Mouse (Mus musculus) hindbrain, embryonic 10.5 days (tissue): ENCODE measurements around the gene Ubxn6. TPM values are rescaled to one million over a fixed set of nuclear protein-coding genes. Genes with fewer than 3 reads are reported as not detected.
"Not testable (repeated sequence)": the region's sequence is repeated elsewhere in the genome, so short reads cannot be mapped to it uniquely, and the experiment has no call there.

Experiments used
- DNase-seq: peaks from one replicate; pipeline ENCODE4 v3.0.0-alpha.2; 2017; ENCODE audit warnings: low spot score
- H3K27ac ChIP-seq: fragments of 300-500 bp; sonication (generic); 2 replicates; pipeline ENCODE4 v1.5.1; 2016; ENCODE audit warnings: mild to moderate bottlenecking, moderate library complexity
- H3K27me3 ChIP-seq: fragments of 300-500 bp; sonication (generic); 2 replicates; pipeline ENCODE4 v1.6.1; 2016; ENCODE audit warnings: mild to moderate bottlenecking; ENCODE audit not compliant: poor library complexity, insufficient read depth, severe bottlenecking
- H3K36me3 ChIP-seq: fragments of 300-500 bp; sonication (generic); 2 replicates; pipeline ENCODE4 v1.6.1; 2016; ENCODE audit warnings: mild to moderate bottlenecking, moderate library complexity
- H3K4me1 ChIP-seq: fragments of 300-500 bp; sonication (generic); replicated peaks from 2 replicates; pipeline ENCODE4 v1.6.1; 2016; ENCODE audit warnings: mild to moderate bottlenecking
- H3K4me3 ChIP-seq: fragments of 300-500 bp; sonication (generic); 2 replicates; pipeline ENCODE4 v1.5.1; 2016; ENCODE audit warnings: mild to moderate bottlenecking, moderate library complexity
- H3K9me3 ChIP-seq: fragments of 300-500 bp; sonication (generic); 2 replicates; pipeline ENCODE4 v1.6.1; 2016; ENCODE audit warnings: mild to moderate bottlenecking, moderate library complexity
- WGBS: fragments of 180-500 bp; shearing (Covaris S2); methylation state at CpG from one replicate; pipeline ENCODE4 v1.1.7; 2016; 5-methylcytosine and 5-hydroxymethylcytosine counted together
- polyA plus RNA-seq: library from polyadenylated mRNA; unstranded; fragments of >200 nt; fragmentation: Nextera tagmentation; extraction: Ambion mirVana; gene quantifications from 2 replicates; pipeline ENCODE4 v1.2.1, GENCODE M21; 2016

Ubxn6 gene
- polyA plus RNA-seq, 1 experiment from 2014 or later, result 52.7 TPM

- 91% methylated on average over 12 of the region's 12 CpGs for WGBS
- H3K4me3 ChIP-seq, result no peak overlapping the region
- H3K27ac ChIP-seq, result no peak overlapping the region
- H3K36me3 ChIP-seq, result peaks cover 92% of the 10 kb centered on the region
- no peaks in the 10 kb centered on the region for H3K27me3 ChIP-seq
- H3K4me1 ChIP-seq, result no peaks in the 10 kb centered on the region
- H3K9me3 ChIP-seq, result no peaks in the 10 kb centered on the region
- DNase-seq, result no peak
These were observed 22.1 kb upstream of the Ubxn6 start for GRCm38 (mm10) chr17:56096883-56097282.

GRCm38 (mm10) chr17:56092794-56093193 is 18.0 kb upstream of the Ubxn6 start:
- Histone ChIP-seq H3K4me3 (no peak overlapping the region), H3K27me3 (no peaks in the 10 kb centered on the region), H3K27ac (no peak overlapping the region), H3K36me3 (peaks cover 85% of the 10 kb centered on the region), H3K4me1 (no peaks in the 10 kb centered on the region), H3K9me3 (no peaks in the 10 kb centered on the region)
- 88% methylated on average over 1 of the region's 1 CpGs for WGBS
- no peak for DNase-seq

GRCm38 (mm10) chr17:56092312-56092711 is 17.5 kb upstream of the Ubxn6 start:
- no peak for DNase-seq
- Histone ChIP-seq H3K27me3 (no peaks in the 10 kb centered on the region), H3K9me3 (no peaks in the 10 kb centered on the region), H3K4me3 (no peak overlapping the region), H3K36me3 (peaks cover 85% of the 10 kb centered on the region), H3K4me1 (no peaks in the 10 kb centered on the region), H3K27ac (no peak overlapping the region)
- WGBS, result 95% methylated on average over 1 of the region's 1 CpGs

- peak overlapping the region; percentile 89 for H3K27ac ChIP-seq
- peaks cover 31% of the 10 kb centered on the region for H3K4me1 ChIP-seq
- peak overlapping the region; percentile 98 for H3K4me3 ChIP-seq
- DNase-seq, result peak; percentile 83
- 6% methylated on average over 8 of the region's 8 CpGs for WGBS
- peaks cover 40% of the 10 kb centered on the region for H3K36me3 ChIP-seq
- no peaks in the 10 kb centered on the region for H3K27me3 ChIP-seq
- H3K9me3 ChIP-seq, result no peaks in the 10 kb centered on the region
These were observed 6.2 kb upstream of the Ubxn6 start for GRCm38 (mm10) chr17:56080781-56081585.

GRCm38 (mm10) chr17:56079921-56080320 is 5.1 kb upstream of the Ubxn6 start:
- Histone ChIP-seq H3K36me3 (peaks cover 30% of the 10 kb centered on the region), H3K4me3 (peak overlapping the region; percentile 98), H3K9me3 (no peaks in the 10 kb centered on the region), H3K4me1 (peaks cover 40% of the 10 kb centered on the region), H3K27me3 (no peaks in the 10 kb centered on the region), H3K27ac (peak overlapping the region; percentile 89)
- whole genome bisulfite sequencing, result 1% methylated on average over 11 of the region's 11 CpGs
- no peak for DNase-seq

GRCm38 (mm10) chr17:56078880-56079795 is 4.3 kb upstream of the Ubxn6 start, which contains the start of gene Hdgfl2:
Gene Hdgfl2 (plus strand): TSS chr17:56079634.
- under 1% methylated on average over 61 of the region's 61 CpGs for WGBS
- H3K27ac ChIP-seq, result peak within 1 kb of the TSS; percentile 89

GRCm38 (mm10) chr17:56078361-56078760 is 3.5 kb upstream of the Ubxn6 start:
- H3K27me3 ChIP-seq, H3K9me3 ChIP-seq, DNase-seq: not testable (repeated sequence)
- Histone ChIP-seq H3K27ac (peak overlapping the region; percentile 50), H3K36me3 (peaks cover 17% of the 10 kb centered on the region), H3K4me3 (peak overlapping the region; percentile 98), H3K4me1 (peaks cover 54% of the 10 kb centered on the region)
- WGBS, result 64% methylated on average over 9 of the region's 9 CpGs

More at GRCm38 (mm10) chr17:56078880-56079795, 4.3 kb upstream of the Ubxn6 start, which contains the start of gene Hdgfl2:
- DNase-seq, result peak; percentile 100
- peaks cover 22% of the 10 kb centered on the region for H3K36me3 ChIP-seq
- H3K9me3 ChIP-seq, result no peaks in the 10 kb centered on the region
- no peaks in the 10 kb centered on the region for H3K27me3 ChIP-seq
- peak within 1 kb of the TSS; percentile 98 for H3K4me3 ChIP-seq
- peaks cover 46% of the 10 kb centered on the region for H3K4me1 ChIP-seq

GRCm38 (mm10) chr17:56077523-56077922 is 2.7 kb upstream of the Ubxn6 start:
- no peak overlapping the region for H3K4me3 ChIP-seq
- H3K9me3 ChIP-seq, result no peaks in the 10 kb centered on the region
- no peak overlapping the region for H3K27ac ChIP-seq
- H3K27me3 ChIP-seq, result no peaks in the 10 kb centered on the region
- peaks cover 53% of the 10 kb centered on the region for H3K4me1 ChIP-seq
- peaks cover 13% of the 10 kb centered on the region for H3K36me3 ChIP-seq
- WGBS, result 88% methylated on average over 5 of the region's 5 CpGs
- no peak for DNase-seq

- Histone ChIP-seq H3K9me3 (no peaks in the 10 kb centered on the region), H3K36me3 (peaks cover 38% of the 10 kb centered on the region), H3K27me3 (no peaks in the 10 kb centered on the region), H3K4me1 (peaks cover 27% of the 10 kb centered on the region), H3K4me3 (peak overlapping the region; percentile 87), H3K27ac (peak overlapping the region; percentile 91)
- peak; percentile 89 for DNase-seq
- WGBS, result 10% methylated on average over 22 of the region's 22 CpGs
These were observed 566 bp downstream of the Ubxn6 start for GRCm38 (mm10) chr17:56074097-56074826.

GRCm38 (mm10) chr17:56072243-56072642 is 2.6 kb downstream of the Ubxn6 start:
- Histone ChIP-seq H3K9me3 (no peaks in the 10 kb centered on the region), H3K27me3 (no peaks in the 10 kb centered on the region), H3K27ac (no peak overlapping the region), H3K4me3 (no peak overlapping the region), H3K36me3 (peaks cover 58% of the 10 kb centered on the region), H3K4me1 (peaks cover 23% of the 10 kb centered on the region)
- no peak for DNase-seq
- 94% methylated on average over 5 of the region's 5 CpGs for WGBS

GRCm38 (mm10) chr17:56071126-56071525 is 3.7 kb downstream of the Ubxn6 start:
- no peaks in the 10 kb centered on the region for H3K9me3 ChIP-seq
- H3K27me3 ChIP-seq, result no peaks in the 10 kb centered on the region
- H3K4me3 ChIP-seq, result no peak overlapping the region
- no peak overlapping the region for H3K27ac ChIP-seq
- no peak for DNase-seq
- H3K36me3 ChIP-seq, result peaks cover 69% of the 10 kb centered on the region
- peaks cover 23% of the 10 kb centered on the region for H3K4me1 ChIP-seq

GRCm38 (mm10) chr17:56069066-56069465 is 5.8 kb downstream of the Ubxn6 start:
- Histone ChIP-seq H3K9me3 (no peaks in the 10 kb centered on the region), H3K27me3 (no peaks in the 10 kb centered on the region), H3K4me3 (no peak overlapping the region), H3K4me1 (peaks cover 8% of the 10 kb centered on the region), H3K27ac (no peak overlapping the region), H3K36me3 (peaks cover 90% of the 10 kb centered on the region)
- no peak for DNase-seq
- WGBS, result 96% methylated on average over 14 of the region's 14 CpGs
